Mouse (Mus musculus): ENCODE results near the gene Il34.

Gene Il34

GRCm38 (mm10) chr8:110805669-110806068, at the start of gene Il34:
Gene Il34, minus strand, starts transcription at chr8:110805924.
- no peak for DNase-seq (ENCODE audit: low spot score)

- DNase-seq (ENCODE audit: low spot score) = no peak
Measured at GRCm38 (mm10) chr8:110851186-110851585, 45.5 kb upstream of the Il34 start.

GRCm38 (mm10) chr8:110847645-110848495, 42.1 kb upstream of the Il34 start:
- no peak for DNase-seq (ENCODE audit: low spot score)

GRCm38 (mm10) chr8:110847171-110847549, 41.4 kb upstream of the Il34 start:
- DNase-seq (ENCODE audit: low spot score) = no peak

- DNase-seq (ENCODE audit: low spot score) = peak; percentile 88
Measured at GRCm38 (mm10) chr8:110846405-110847170, 40.9 kb upstream of the Il34 start, which contains the start of the genes Cog4 and Sf3b3. Gene Cog4, plus strand, starts transcription at chr8:110846600. Gene Sf3b3, minus strand, starts transcription at chr8:110846787.

- DNase-seq (ENCODE audit: low spot score) = no peak
Measured at GRCm38 (mm10) chr8:110845821-110846404, 40.2 kb upstream of the Il34 start.

- no peak for DNase-seq (ENCODE audit: low spot score)
Measured at GRCm38 (mm10) chr8:110844941-110845340, 39.2 kb upstream of the Il34 start.

GRCm38 (mm10) chr8:110843207-110843606, 37.5 kb upstream of the Il34 start:
- no peak for DNase-seq (ENCODE audit: low spot score)

- no peak for DNase-seq (ENCODE audit: low spot score)
Measured at GRCm38 (mm10) chr8:110842012-110842574, 36.4 kb upstream of the Il34 start.

- DNase-seq (ENCODE audit: low spot score) = no peak
Measured at GRCm38 (mm10) chr8:110831956-110832355, 26.2 kb upstream of the Il34 start.

GRCm38 (mm10) chr8:110828511-110828910, 22.8 kb upstream of the Il34 start:
- DNase-seq (ENCODE audit: low spot score) = no peak

- DNase-seq (ENCODE audit: low spot score) = no peak
Measured at GRCm38 (mm10) chr8:110824861-110825260, 19.1 kb upstream of the Il34 start.

GRCm38 (mm10) chr8:110821960-110822359, 16.2 kb upstream of the Il34 start:
- DNase-seq (ENCODE audit: low spot score) = no peak

GRCm38 (mm10) chr8:110820257-110820656, 14.5 kb upstream of the Il34 start:
- DNase-seq (ENCODE audit: low spot score) = no peak

- no peak for DNase-seq (ENCODE audit: low spot score)
Measured at GRCm38 (mm10) chr8:110818593-110818992, 12.9 kb upstream of the Il34 start.

- no peak for DNase-seq (ENCODE audit: low spot score)
Measured at GRCm38 (mm10) chr8:110816990-110817389, 11.3 kb upstream of the Il34 start.

GRCm38 (mm10) chr8:110815308-110815707, 9.6 kb upstream of the Il34 start:
- DNase-seq (ENCODE audit: low spot score) = no peak

GRCm38 (mm10) chr8:110813081-110813812, 7.5 kb upstream of the Il34 start:
- no peak for DNase-seq (ENCODE audit: low spot score)

- no peak for DNase-seq (ENCODE audit: low spot score)
Measured at GRCm38 (mm10) chr8:110812349-110813080, 6.8 kb upstream of the Il34 start.

GRCm38 (mm10) chr8:110811793-110812192, 6.1 kb upstream of the Il34 start:
- no peak for DNase-seq (ENCODE audit: low spot score)

- DNase-seq (ENCODE audit: low spot score) = no peak
Measured at GRCm38 (mm10) chr8:110811116-110811515, 5.4 kb upstream of the Il34 start.
